Mouse (Mus musculus) bone marrow, adult 2 months (tissue): ENCODE measurements around the gene Hadhb. TPM values are rescaled to one million over a fixed set of nuclear protein-coding genes. Genes with fewer than 3 reads are reported as not detected.

Experiments used
- H3K27ac ChIP-seq: fragments of 200-500 bp; 2 replicates; pipeline ENCODE4 v1.5.1; 2012; ENCODE audit warnings: low read depth, mild to moderate bottlenecking, control low read depth, inconsistent platforms, low read length; ENCODE audit not compliant: control insufficient read depth, poor library complexity, insufficient read depth
- H3K4me1 ChIP-seq: fragments of 200-500 bp; 2 replicates; pipeline ENCODE4 v1.6.1; 2011; ENCODE audit warnings: low read length; ENCODE audit not compliant: control insufficient read depth, insufficient read depth
- H3K4me3 ChIP-seq: fragments of 200-500 bp; replicated peaks from 2 replicates; pipeline ENCODE3; 2011; ENCODE audit warnings: mild to moderate bottlenecking, low read depth, low read length, control low read depth; ENCODE audit not compliant: control insufficient read depth
- CTCF ChIP-seq: fragments of 200-500 bp; IDR thresholded peaks from 2 replicates; pipeline ENCODE4 v1.5.1; 2011; ENCODE audit warnings: low read length, control low read depth; ENCODE audit not compliant: control insufficient read depth, insufficient read depth
- POLR2A ChIP-seq: fragments of 200-500 bp; IDR thresholded peaks from 2 replicates; pipeline ENCODE4 v1.6.1; 2011; ENCODE audit warnings: low read depth, mild to moderate bottlenecking, control low read depth, low read length, borderline replicate concordance; ENCODE audit not compliant: control insufficient read depth
- WGBS: fragments of 180-500 bp; shearing (Covaris S2); methylation state at CpG from one replicate; pipeline ENCODE4 v1.1.7; 2018; 5-methylcytosine and 5-hydroxymethylcytosine counted together
- polyA plus RNA-seq: library from polyadenylated mRNA; stranded (reverse); fragments of >200 nt; gene quantifications from 2 replicates; pipeline ENCODE4 v1.2.4, GENCODE M21; 2011; ENCODE audit warnings: low replicate concordance; ENCODE audit not compliant: missing spikeins, insufficient read depth, insufficient read length

Hadhb gene
- polyA plus RNA-seq, 1 experiment: 27.3 TPM

DNA sequence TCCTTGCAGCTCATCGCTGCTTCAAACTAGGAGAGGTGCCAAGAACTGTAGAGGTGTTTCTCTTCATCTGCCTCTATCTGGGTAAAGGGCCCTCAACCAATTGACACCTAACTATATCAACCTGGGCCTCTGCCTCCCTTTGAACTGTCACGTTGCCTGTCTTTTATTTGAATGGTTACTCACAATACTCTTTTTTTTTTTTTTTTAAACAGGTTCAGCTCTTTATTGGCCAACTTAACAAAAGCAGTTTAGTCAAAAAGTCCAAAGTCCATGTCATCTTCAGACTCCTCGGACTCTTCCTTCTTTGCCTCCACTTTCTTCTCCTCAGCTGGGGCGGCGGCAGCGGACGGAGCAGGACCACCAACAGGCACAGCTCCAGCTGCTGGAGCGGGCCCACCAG is 65.6 kb downstream of the Hadhb start:
- TF ChIP-seq POLR2A (no peak), CTCF (no peak)
- no peak overlapping the region for H3K27ac ChIP-seq
- WGBS: 86% methylated on average over 8 of the region's 8 CpGs
- H3K4me3 ChIP-seq: no peak overlapping the region
- no peaks in the 10 kb centered on the region for H3K4me1 ChIP-seq

DNA sequence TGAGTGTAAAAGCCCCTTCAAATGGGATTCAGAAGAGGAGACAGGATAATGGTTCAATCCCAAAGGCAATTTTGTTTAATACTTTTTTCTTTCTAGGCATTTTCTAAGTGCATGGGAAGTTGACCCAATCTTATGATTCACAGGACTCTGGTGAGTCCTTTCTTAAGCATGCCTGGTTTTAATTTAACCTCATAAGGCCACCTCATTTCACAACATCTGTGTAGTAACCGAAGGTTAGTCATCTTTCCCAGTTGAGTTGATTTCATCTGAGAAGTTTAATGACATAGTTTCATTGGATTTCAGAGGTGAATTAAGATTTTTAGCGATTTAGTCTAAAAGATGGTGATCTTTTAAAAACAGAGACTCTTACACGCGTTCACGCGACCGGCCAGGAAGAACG is 67.6 kb downstream of the Hadhb start:
- TF ChIP-seq POLR2A (no peak), CTCF (no peak)
- no peak overlapping the region for H3K27ac ChIP-seq
- H3K4me1 ChIP-seq: no peaks in the 10 kb centered on the region
- no peak overlapping the region for H3K4me3 ChIP-seq
- 93% methylated on average over 8 of the region's 8 CpGs for WGBS

DNA sequence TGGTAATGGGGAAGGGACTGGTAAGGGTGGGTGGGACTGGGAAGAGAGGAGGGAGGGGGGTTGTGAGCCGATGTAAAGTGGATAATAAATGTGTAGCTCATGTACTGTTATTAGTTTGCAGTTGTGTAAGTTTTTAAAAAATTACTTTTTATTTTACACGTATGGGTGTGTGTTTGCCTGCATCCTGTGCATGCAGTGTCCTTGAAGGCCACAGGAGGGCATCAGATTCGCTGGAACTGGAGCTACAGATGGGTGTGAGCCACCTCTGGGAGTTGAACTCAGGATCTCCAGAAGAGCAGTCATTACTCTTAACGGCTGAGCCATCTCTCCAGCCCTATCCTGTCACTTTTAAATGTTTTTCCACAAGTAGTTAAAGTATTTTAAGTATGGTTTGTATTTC is 75.9 kb downstream of the Hadhb start:
- Histone ChIP-seq H3K27ac (no peak overlapping the region), H3K4me3 (no peak overlapping the region), H3K4me1 (no peaks in the 10 kb centered on the region)
- 56% methylated on average over 4 of the region's 4 CpGs for WGBS
- TF ChIP-seq POLR2A (no peak), CTCF (peak; percentile 65)

DNA sequence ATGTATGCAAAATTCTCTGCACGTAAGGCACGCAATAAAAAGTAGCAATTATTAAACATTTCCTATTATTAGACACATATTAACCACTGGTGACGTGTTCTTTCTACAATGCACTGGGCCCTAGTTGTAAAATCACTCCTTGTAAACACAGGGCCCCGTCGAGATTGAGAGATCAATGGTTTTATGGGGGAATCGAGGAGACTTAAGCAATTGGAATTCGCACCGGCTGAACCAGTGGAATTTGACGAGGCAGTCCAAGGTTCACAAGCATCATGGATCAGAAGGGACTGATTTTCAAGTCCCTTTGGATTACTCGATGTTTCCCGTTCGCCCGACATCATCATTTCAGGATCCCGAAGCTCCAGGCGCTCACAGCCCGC is 76.8 kb downstream of the Hadhb start:
- Histone ChIP-seq H3K27ac (peak overlapping the region; percentile 12; the same call in 1 of the 2 replicates), H3K4me1 (no peaks in the 10 kb centered on the region; the same call in 1 of the 2 replicates), H3K4me3 (peak overlapping the region; percentile 78)
- no peak for TF ChIP-seq CTCF
- no peak for TF ChIP-seq POLR2A
- 37% methylated on average over 16 of the region's 16 CpGs for whole genome bisulfite sequencing

DNA sequence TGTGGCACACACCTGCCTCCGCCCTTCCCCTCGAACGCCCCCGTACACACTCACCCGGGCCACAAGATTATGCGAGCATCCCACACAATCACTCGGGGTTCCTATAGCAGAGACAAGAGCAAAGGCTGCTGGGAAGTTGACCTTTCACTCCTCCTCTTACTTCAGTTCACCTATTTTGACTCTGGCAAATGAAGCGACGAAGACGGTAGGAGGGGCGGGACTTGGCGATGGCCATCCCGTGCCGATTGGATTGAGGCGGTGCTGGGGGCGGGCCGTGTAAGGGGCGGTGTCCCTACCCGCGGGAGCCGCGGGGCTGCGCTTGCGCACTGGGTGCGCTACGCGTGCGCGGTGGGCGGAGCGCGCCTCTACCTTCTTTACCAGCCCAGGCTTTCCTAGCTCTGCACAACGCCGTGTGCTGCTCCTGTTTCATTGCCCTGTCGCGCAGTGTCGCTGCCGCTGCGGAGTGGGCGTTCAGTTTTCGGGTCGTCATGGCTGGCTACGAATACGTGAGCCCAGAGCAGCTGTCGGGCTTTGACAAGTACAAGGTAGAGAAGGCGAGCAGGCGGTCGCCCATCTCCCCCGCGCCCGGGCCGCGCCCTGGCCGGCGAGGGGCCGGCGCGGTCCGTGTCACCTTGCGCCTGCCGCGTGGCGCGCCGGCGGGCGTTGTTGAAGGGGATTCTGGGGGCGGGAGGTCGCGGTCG is 77.4 kb downstream of the Hadhb start, which contains the start of gene Selenoi:
Gene Selenoi, plus strand, starts transcription at position 311 of the 701 bp plus-strand sequence.
- WGBS: 1% methylated on average over 71 of the region's 71 CpGs
- no peaks in the 10 kb centered on the region; the same call in 1 of the 2 replicates for H3K4me1 ChIP-seq
- peak within 1 kb of the TSS; percentile 97 for H3K4me3 ChIP-seq
- H3K27ac ChIP-seq: peak within 1 kb of the TSS; percentile 46
- TF ChIP-seq CTCF (no peak), POLR2A (peak; percentile 93)

DNA sequence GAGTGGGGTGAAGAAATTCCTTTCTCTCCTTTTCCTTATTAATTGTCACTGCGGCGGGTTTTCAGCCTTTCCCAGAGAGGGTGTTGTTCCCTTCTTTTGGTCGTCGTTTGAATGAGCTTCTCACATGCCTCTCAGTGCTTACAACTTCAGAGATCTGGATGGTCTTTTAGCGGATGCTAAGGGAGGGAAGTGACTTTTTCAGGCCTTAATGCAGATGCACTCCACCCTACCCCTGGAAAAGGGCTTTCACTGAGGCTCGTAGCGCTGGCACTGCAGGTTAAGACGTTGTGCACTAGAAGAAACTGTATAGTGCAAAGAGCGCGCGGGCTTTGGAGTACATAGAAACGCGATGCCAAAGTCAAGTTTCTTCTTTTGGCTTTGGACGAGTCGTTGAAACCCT is 78.0 kb downstream of the Hadhb start:
- TF ChIP-seq CTCF: no peak
- TF ChIP-seq POLR2A: no peak
- Histone ChIP-seq H3K4me3 (peak overlapping the region; percentile 97), H3K4me1 (no peaks in the 10 kb centered on the region; the same call in 1 of the 2 replicates), H3K27ac (peak overlapping the region; percentile 46)
- WGBS: 2% methylated on average over 15 of the region's 15 CpGs

DNA sequence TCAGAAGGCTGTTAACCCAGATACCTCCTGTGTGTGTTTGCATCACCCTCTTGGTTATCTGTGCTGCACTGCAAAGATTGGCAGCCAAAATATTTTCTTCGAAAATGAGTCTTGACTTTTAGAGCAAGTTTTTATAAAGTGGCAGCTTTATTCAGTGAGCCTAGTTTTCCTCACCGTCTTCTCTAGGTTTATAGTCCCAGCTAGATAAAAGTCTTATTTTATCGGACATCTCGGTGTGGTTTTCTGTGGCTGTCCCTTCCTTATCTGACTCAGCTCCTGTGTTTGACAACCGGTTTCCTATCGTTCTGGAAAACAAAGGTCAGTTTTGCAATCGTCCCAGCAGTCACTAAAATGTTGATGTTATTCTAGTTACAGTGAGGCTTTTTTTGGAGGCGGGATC is 78.9 kb downstream of the Hadhb start:
- no peak overlapping the region for H3K27ac ChIP-seq
- H3K4me1 ChIP-seq: no peaks in the 10 kb centered on the region; the same call in 1 of the 2 replicates
- H3K4me3 ChIP-seq: no peak overlapping the region
- WGBS: 16% methylated on average over 8 of the region's 8 CpGs
- TF ChIP-seq CTCF (no peak), POLR2A (no peak)

Other genes with a start within 250 kb of the Hadhb start
- gene Il6, start 142.1 kb upstream of the Hadhb start, polyA plus RNA-seq: 2.4 TPM in 1 of 2 replicates, not detected in the other
- 80.0 and 89.6 TPM in 2 replicates for gene Tyms, start 81.6 kb upstream of the Hadhb start, polyA plus RNA-seq
- gene Garem2, start 50.1 kb upstream of the Hadhb start, polyA plus RNA-seq: not detected in 2 replicates
- gene 3110082J24Rik, start 49.2 kb upstream of the Hadhb start, polyA plus RNA-seq: not detected in 2 replicates
- gene Hadha, start 86 bp upstream of the Hadhb start, polyA plus RNA-seq: 25.7 and 51.3 TPM in 2 replicates
- gene Adgrf3, start 50.5 kb downstream of the Hadhb start, polyA plus RNA-seq: not detected in 2 replicates
- 4.6 and 7.5 TPM in 2 replicates for gene Selenoi, start 77.3 kb downstream of the Hadhb start, polyA plus RNA-seq
- 0.82 TPM in 1 of 2 replicates, not detected in the other for gene Drc1, start 126.1 kb downstream of the Hadhb start, polyA plus RNA-seq